Mouse (Mus musculus) lung, adult 18-20 months (tissue): ENCODE measurements around the gene Rasal3.

Experiments used
- DNase-seq, 2 experiments: peaks; one replicate each; pipeline ENCODE4 v3.0.0; 2022; ENCODE audit warnings: mixed read lengths in 2 of 2

The Rasal3 gene

GRCm38 (mm10) chr17:32388370-32389100 is 14.8 kb downstream of the Rasal3 start:
- DNase-seq = peak; percentile 38 to 46

- DNase-seq = no peak
Observed at GRCm38 (mm10) chr17:32387986-32388369, 15.4 kb downstream of the Rasal3 start.

DNA sequence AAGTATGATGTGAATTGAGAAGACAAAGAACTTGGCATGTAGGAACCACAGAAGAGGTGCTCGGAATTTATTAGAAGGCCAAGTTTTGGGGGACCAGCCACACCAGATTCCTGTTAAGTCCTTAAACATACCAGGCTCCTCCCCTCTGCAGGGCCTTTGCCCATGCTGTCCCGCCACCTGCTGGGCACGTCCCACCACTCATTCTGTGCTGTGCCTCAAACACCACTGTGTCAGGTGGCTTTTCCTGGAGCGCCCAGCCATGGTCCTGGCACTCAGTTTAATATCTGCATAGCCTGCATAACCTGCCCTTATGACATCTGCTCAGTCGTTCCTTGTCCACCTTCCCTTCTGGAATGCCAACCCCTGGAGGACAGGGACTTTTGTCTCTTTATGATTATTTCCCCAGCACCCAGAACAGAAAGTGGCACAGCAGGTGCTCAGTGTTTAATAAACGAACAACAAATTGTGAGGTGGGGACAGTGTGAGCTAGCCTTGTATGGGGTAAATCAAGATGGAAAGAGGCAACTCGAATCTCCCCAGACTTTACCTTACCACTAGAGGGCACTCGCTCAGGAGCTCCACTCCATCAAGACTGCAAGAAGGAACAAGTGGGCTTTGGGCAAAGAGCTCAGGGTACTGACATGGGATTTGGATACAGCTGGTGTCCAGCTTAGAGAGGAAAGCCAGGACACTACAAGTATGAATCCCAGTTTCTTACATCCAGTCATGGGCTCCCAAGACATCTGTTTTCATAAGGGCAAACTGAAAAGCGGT is 16.5 kb downstream of the Rasal3 start:
- DNase-seq = peak; percentile 55 to 71

- no peak for DNase-seq
Observed at GRCm38 (mm10) chr17:32383661-32384060, 19.7 kb downstream of the Rasal3 start.

- DNase-seq = no peak
Observed at GRCm38 (mm10) chr17:32382576-32382975, 20.8 kb downstream of the Rasal3 start.

DNA sequence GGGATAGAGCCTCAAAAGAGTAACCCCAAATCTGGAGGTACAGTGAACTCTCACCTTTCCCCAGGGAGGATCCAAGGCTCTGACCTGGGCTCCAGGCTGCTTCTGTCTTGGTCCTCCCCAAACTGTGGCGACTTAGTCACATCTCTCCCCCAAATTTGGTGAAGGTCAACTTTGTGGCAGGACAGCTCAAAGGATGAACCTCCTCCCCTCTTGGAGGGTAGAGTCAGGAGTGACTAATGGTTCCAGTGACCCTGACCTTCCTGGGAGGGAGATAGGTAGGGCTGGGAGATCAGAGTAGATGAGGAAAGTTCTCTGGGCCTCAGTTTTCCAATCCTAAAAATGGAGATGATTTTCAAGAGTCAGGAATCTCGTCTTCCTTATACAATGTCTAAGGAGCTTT is 24.6 kb downstream of the Rasal3 start:
- no peak for DNase-seq

- DNase-seq = no peak
Observed at GRCm38 (mm10) chr17:32377137-32377536, 26.2 kb downstream of the Rasal3 start.

DNA sequence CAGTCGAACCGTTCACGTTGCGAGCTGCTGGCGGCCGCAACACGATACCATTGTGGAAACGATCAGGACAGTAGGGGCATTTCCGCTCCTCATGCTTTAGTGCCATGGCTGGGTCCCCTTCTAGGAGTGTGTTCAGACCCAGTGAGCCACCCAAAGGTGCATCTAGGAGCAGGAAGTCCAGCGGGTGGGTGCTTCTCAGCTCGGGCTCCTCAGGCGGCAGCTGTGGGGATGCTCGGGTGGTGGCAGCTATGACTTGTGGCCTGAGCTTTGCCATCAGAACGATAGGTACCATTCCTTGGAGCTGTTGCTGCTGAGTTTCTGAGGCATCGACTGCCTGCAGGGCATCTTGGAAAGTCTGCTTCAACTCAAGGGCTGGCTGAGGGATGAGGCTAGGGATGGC is 26.9 kb downstream of the Rasal3 start:
- no peak for DNase-seq

- no peak for DNase-seq
Observed at GRCm38 (mm10) chr17:32368991-32369578, 34.3 kb downstream of the Rasal3 start.

GRCm38 (mm10) chr17:32367706-32368105 is 35.7 kb downstream of the Rasal3 start:
- DNase-seq = no peak

- no peak for DNase-seq
Observed at GRCm38 (mm10) chr17:32365296-32365695, 38.1 kb downstream of the Rasal3 start.

DNA sequence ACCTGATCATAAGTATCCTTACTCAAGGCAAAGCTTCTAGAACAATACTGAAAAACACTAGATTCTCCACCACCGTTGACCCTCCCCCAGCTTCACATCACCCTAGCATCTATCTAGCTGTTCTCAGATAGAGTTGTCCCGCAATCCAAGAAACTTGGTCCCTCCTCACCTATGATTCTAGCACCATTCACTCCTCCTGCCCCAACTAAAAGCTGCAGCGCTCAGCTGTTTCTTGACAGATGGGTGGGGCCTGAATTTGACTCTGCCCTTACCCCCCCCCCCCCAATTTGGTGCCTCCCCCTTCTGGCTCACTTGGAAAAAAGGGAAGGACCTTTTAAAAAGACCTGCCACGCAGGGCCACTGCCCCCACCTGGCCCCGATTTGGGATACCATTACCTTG is 38.5 kb downstream of the Rasal3 start:
- DNase-seq = no peak

- DNase-seq = peak; percentile 85 to 88
Observed at GRCm38 (mm10) chr17:32364331-32364730, 39.1 kb downstream of the Rasal3 start.

DNA sequence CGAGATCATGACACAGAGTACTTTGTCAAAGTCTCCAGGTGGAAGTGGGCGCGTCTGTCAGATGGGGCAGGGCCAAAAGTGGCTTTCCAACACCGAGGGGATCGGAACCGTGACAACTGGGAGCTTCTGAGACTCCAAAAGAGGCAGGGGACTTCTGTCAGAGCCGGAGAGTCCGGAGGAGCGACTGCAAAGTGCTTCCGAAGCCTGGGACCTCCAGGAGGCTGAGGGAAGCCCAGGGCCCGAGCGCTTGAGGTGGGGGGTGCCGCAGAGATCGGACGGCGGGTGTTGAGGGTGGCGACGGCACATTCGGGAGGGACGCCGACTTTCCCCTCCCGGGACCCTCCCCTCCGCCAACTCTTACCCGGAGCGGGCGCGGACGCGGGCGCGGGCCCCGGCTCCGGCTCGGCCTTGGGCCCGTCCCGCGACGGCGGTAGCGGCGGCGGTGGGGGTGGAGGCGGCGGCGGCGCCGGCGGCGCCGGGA is 39.5 kb downstream of the Rasal3 start:
- no peak for DNase-seq

DNA sequence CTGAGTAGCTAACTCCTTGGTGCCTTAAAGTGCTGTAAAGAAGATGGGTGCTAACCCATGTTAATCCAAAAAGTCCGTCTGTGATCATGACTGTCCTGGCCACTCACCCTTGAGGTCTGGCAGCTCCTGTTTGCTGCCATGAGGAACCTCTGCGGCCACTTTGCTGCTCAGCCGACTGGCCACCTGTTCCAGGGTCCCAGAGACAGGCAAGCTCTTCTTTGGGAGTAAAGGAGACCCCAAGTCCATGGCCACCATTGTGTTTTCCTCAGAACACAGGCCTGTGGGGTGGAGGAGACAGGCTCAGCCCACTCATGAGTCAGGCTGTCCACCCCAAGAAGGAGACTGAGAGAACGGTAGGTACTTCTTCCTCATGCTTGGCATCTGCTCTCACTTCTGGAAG is 40.7 kb downstream of the Rasal3 start:
- no peak for DNase-seq

DNA sequence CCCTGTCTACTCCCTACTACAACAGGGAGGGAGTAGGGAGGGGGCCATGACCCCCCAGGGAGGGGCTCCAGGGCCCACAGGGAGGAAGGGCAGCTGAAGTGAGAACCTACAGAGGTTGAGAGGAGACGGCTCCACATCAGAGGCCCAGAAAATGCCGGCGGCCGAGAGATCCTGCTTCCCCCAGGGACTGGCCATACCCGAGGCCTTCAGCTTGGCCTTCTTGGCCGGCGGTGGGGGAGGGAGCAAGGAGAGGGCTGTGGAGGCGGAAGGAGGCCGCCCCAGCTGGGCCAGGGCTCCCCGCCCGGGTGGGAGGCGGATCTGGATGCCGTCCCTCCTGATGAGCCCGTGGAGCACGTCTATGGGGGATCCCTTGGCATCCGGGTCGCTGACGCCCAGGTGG is 43.5 kb downstream of the Rasal3 start:
- no peak for DNase-seq

GRCm38 (mm10) chr17:32358943-32359340 is 44.4 kb downstream of the Rasal3 start:
- DNase-seq = no peak

DNA sequence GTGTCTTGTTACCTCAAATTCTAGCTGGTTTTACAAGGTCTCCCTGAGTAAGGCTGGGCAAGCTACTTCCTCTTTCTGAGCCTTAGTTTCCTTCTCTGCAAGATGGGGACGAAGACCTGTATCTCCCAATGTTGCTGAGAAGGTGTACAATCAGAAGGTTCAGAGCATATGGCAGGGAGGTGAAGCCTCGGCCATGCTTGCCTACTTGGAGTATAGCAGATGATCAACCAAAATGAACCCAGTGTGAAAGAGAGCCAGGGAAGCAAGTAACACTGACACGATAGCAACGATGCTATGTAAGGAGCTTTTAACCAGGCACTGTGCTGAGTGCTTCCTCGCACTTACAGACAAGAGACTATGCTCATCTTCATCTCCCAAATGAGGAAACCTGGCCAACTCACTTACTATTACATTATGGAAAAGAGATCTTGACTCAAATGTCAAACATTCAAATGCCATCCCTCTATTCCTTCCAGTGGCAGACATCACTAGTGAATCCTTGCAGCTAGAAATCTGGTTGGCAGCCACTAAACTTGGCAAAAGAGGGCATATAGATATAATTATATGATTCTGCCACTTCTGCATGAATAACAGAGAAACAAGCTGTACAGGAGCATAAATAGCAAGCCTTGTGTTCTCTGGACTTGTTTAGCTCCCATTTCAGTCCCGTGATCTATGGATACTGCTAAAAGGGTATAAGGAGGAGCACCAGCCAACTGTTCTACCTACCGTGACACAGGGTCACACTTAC is 45.0 kb downstream of the Rasal3 start:
- DNase-seq = no peak

- DNase-seq = no peak
Observed at GRCm38 (mm10) chr17:32356766-32357760, 46.3 kb downstream of the Rasal3 start.

GRCm38 (mm10) chr17:32356281-32356680 is 47.1 kb downstream of the Rasal3 start:
- no peak for DNase-seq

DNA sequence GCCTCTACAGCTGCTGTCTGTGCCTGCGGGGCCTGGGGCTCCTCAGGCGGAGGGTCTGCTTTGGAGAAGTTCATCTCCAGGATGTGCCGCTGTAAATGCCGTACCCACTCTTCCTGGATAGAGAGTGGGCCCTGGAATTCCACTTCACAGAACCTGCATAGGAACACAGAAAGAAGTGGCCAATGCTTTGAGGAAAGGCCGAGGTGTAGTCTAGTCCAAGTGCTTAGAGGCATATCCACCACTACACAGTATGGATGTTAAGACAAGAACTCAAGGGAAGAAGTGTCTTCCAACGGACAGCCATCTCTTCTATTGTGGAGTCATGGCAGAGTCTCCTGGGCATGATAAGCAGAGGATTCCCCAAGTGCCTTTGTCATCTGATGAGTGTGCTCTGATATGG is 48.4 kb downstream of the Rasal3 start:
- DNase-seq = no peak

GRCm38 (mm10) chr17:32354211-32354610 is 49.2 kb downstream of the Rasal3 start:
- no peak for DNase-seq
